Mouse (Mus musculus) limb, embryonic 12.5 days (tissue): ENCODE measurements at regions not wholly inside any gene's neighbourhood (a gene's known extent, or its start where the extent isn't known, plus 50 kb on each side); places are given as distances from the start of the nearest gene placed in this dataset.

ENCODE experiments used
- ATAC-seq: fragments of 200-750 bp; cut with Nextera tagmentation; 2 replicates; pipeline ENCODE4 v1.8.0; 2017; ENCODE audit warnings: low read depth, moderate TSS enrichment; ENCODE audit not compliant: insufficient number of reproducible peaks, insufficient read depth, low FRiP score, low TSS enrichment
- H3K27ac ChIP-seq: fragments of 300-500 bp; sonication (generic); 2 replicates; pipeline ENCODE4 v1.5.1; 2016; ENCODE audit warnings: mild to moderate bottlenecking, moderate library complexity
- H3K27me3 ChIP-seq: fragments of 300-500 bp; sonication (generic); 2 replicates; pipeline ENCODE4 v1.6.1; 2016; ENCODE audit warnings: mild to moderate bottlenecking, moderate library complexity
- H3K36me3 ChIP-seq: fragments of 300-500 bp; sonication (generic); 2 replicates; pipeline ENCODE4 v1.6.1; 2016; ENCODE audit warnings: mild to moderate bottlenecking, moderate library complexity
- H3K4me1 ChIP-seq: fragments of 300-500 bp; sonication (generic); replicated peaks from 2 replicates; pipeline ENCODE4 v1.6.1; 2016
- H3K4me2 ChIP-seq: fragments of 300-500 bp; sonication (generic); 2 replicates; pipeline ENCODE4 v1.6.1; 2016; ENCODE audit warnings: mild to moderate bottlenecking, moderate library complexity
- H3K4me3 ChIP-seq: fragments of 300-500 bp; sonication (generic); replicated peaks from 2 replicates; pipeline ENCODE4 v1.5.1; 2016; ENCODE audit warnings: mild to moderate bottlenecking
- H3K9ac ChIP-seq: fragments of 300-500 bp; sonication (generic); replicated peaks from 2 replicates; pipeline ENCODE4 v1.6.1; 2016; ENCODE audit warnings: mild to moderate bottlenecking, moderate library complexity
- H3K9me3 ChIP-seq: fragments of 300-500 bp; sonication (generic); 2 replicates; pipeline ENCODE4 v1.6.1; 2016; ENCODE audit warnings: mild to moderate bottlenecking, moderate library complexity
- whole genome bisulfite sequencing: fragments of 180-500 bp; shearing (Covaris S2); methylation state at CpG from one replicate; pipeline ENCODE4 v1.1.7; 2016; 5-methylcytosine and 5-hydroxymethylcytosine counted together

- ATAC-seq: no peak
- WGBS: 57% methylated on average over 5 of the region's 5 CpGs
These were observed 162.5 kb downstream of the Emp1 start for GRCm38 (mm10) chr6:135524886-135525285.

DNA sequence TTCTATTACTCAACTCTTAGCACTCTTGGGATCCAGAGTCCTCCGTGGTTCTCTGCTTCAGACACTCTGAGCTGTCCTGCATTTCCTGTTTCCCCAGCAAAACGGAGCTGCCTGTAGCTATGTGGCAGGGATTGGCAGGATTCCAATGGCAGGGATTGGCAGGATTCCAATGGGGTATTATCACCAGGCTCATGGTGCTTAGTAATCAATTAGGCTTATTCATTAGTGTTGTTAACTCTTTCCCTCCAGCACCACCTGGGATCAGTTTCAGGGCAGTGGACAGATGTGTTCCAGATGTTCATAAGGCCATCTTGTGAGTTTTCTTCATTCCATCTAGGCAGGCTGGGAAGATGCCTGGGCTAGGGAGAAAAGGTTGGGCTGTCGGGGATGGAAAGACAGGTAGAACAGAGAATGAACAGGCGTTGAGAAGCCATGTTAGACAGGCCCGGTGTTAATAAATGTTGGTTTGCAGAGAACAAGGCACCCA, 163.5 kb downstream of the Emp1 start:
- Histone ChIP-seq H3K4me3 (no peak overlapping the region), H3K36me3 (no peaks in the 10 kb centered on the region), H3K9ac (no peak overlapping the region), H3K27me3 (peaks cover 54% of the 10 kb centered on the region), H3K4me1 (peaks cover 26% of the 10 kb centered on the region), H3K27ac (no peak overlapping the region), H3K4me2 (peak overlapping the region; percentile 22), H3K9me3 (no peaks in the 10 kb centered on the region)
- 17% methylated on average over 5 of the region's 5 CpGs for WGBS
- peak; percentile 88 for ATAC-seq

More at GRCm38 (mm10) chr6:135524886-135525285, 162.5 kb downstream of the Emp1 start:
- H3K9ac ChIP-seq: no peak overlapping the region
- H3K36me3 ChIP-seq: no peaks in the 10 kb centered on the region
- no peak overlapping the region for H3K27ac ChIP-seq
- no peaks in the 10 kb centered on the region for H3K9me3 ChIP-seq
- no peak overlapping the region for H3K4me2 ChIP-seq
- H3K4me1 ChIP-seq: peaks cover 26% of the 10 kb centered on the region
- peaks cover 57% of the 10 kb centered on the region for H3K27me3 ChIP-seq
- no peak overlapping the region for H3K4me3 ChIP-seq

DNA sequence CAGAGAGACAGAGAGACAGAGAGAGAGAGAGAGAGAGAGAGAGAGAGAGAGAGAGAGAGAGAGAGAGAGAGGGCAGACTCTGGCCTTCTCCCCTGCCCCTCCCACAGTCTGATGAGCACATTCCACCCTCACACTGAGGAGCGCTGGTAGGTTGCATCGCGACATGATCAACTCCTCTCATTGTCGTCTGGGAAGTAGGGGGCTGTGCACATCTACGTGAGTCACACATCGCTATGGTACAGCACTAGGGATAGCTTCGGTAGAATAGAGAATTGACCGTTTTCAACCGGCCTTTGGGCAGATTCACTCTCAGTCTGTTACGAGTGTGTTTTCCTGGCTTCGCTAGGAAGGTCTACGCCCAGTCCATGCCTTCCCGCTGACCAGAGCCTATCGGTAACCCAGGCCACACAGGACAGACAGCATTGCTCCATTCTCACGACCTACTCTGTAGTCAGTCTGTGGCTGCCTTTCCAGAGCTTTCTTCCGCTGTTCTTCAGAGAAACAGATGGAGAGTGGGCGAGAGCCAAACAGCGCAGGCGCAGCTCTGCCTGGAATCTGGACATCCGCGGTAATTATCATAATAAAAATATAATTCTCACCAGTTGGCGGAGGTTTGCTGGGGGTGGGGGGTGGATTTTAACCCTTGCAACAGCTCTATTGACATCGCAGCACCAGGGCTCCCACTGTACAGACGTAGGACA, 164.3 kb downstream of the Emp1 start:
- peak; percentile 54; the same call in 1 of the 2 replicates for ATAC-seq
- Histone ChIP-seq H3K4me1 (peaks cover 26% of the 10 kb centered on the region), H3K36me3 (no peaks in the 10 kb centered on the region), H3K9me3 (no peaks in the 10 kb centered on the region), H3K9ac (no peak overlapping the region), H3K4me3 (no peak overlapping the region), H3K4me2 (no peak overlapping the region), H3K27me3 (peaks cover 54% of the 10 kb centered on the region), H3K27ac (no peak overlapping the region)
- WGBS: 80% methylated on average over 24 of the region's 24 CpGs

- H3K27ac ChIP-seq: no peak overlapping the region
- peaks cover 45% of the 10 kb centered on the region for H3K27me3 ChIP-seq
- no peak for ATAC-seq
- H3K9me3 ChIP-seq: no peaks in the 10 kb centered on the region
- H3K9ac ChIP-seq: no peak overlapping the region
- no peak overlapping the region for H3K4me2 ChIP-seq
- H3K4me1 ChIP-seq: peaks cover 26% of the 10 kb centered on the region
- H3K36me3 ChIP-seq: no peaks in the 10 kb centered on the region
- H3K4me3 ChIP-seq: no peak overlapping the region
- WGBS: 61% methylated on average over 4 of the region's 4 CpGs
These were observed 165.5 kb downstream of the Emp1 start for GRCm38 (mm10) chr6:135527879-135528278.

DNA sequence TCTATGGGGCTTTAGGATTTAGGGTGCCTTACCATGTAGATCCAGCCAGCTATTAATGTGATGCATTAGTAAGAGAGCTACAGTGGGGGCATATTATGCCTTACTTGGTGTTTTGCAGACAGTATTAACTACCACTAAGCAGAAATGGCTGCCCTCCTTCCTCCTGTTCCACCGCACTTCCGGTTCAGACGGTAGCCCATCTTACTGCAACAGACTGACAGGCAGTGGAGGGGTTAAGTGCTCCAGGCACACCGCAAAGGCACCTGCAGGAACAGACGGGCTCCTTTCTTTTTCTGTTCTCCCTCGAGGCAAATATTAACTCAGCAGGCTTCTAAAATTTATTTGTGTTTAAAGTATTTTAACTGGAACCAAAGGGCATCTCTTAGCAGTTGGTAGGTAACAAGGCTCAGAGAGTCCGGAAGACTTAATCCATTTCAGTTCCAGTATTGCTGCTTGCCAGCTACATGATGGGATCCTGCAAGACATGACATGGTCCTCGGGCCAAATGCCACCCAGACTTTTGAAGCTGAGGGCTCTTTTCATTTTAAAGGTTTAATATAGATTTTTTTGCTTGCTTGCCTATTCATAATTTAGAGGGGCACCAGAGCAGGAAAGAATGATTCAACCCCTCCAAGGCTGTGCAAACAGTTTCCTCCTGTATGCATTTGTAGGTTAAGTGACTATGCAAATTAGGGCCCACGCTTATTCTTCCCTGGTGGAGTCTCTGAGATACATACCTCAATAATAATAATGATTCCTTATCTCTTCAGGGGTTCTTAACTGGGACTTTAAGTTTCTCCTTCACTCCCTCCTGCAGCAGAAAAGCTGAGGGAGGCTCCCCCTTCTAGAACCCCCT, 177.7 kb downstream of the Emp1 start:
- no peaks in the 10 kb centered on the region for H3K9me3 ChIP-seq
- H3K4me1 ChIP-seq: peaks cover 16% of the 10 kb centered on the region
- ATAC-seq: no peak
- H3K27ac ChIP-seq: no peak overlapping the region; the same call in 1 of the 2 replicates
- H3K27me3 ChIP-seq: peaks cover 19% of the 10 kb centered on the region
- no peaks in the 10 kb centered on the region for H3K36me3 ChIP-seq
- H3K9ac ChIP-seq: no peak overlapping the region
- H3K4me3 ChIP-seq: no peak overlapping the region
- H3K4me2 ChIP-seq: no peak overlapping the region
- WGBS: 24% methylated on average over 9 of the region's 9 CpGs

- Histone ChIP-seq H3K4me1 (peaks cover 16% of the 10 kb centered on the region), H3K9ac (no peak overlapping the region), H3K27me3 (peaks cover 16% of the 10 kb centered on the region), H3K36me3 (no peaks in the 10 kb centered on the region), H3K4me3 (no peak overlapping the region), H3K4me2 (no peak overlapping the region), H3K9me3 (no peaks in the 10 kb centered on the region), H3K27ac (no peak overlapping the region)
- WGBS: 44% methylated on average over 5 of the region's 5 CpGs
- ATAC-seq: no peak
These were observed 179.2 kb downstream of the Emp1 start for GRCm38 (mm10) chr6:135541566-135541965.

DNA sequence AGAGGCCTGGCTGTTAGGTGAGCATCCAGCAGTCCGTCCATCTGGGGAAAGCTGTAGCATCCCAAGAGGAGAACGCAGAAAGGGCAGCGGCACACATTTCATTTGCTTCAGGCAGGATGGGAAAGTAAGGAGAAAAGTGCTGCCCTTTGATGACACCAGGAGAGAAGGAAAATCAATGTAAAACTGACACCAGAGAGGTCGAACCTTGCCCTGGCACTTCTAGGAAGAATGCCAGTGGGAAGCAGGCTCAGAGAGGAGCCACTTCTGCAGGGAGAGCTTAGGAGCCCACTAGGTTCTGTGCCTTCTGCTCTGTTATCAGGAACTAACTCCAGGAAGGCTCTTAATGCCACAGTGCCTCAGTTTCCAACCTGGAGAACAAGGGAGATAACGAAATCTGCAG, 180.0 kb downstream of the Emp1 start:
- H3K36me3 ChIP-seq: no peaks in the 10 kb centered on the region
- H3K27me3 ChIP-seq: peaks cover 16% of the 10 kb centered on the region
- no peak overlapping the region for H3K27ac ChIP-seq
- peaks cover 16% of the 10 kb centered on the region for H3K4me1 ChIP-seq
- ATAC-seq: no peak
- no peak overlapping the region for H3K4me3 ChIP-seq
- no peak overlapping the region for H3K4me2 ChIP-seq
- H3K9ac ChIP-seq: no peak overlapping the region
- WGBS: 70% methylated on average over 5 of the region's 5 CpGs
- H3K9me3 ChIP-seq: no peaks in the 10 kb centered on the region

GRCm38 (mm10) chr6:135543390-135543789, 181.0 kb downstream of the Emp1 start:
- H3K27ac ChIP-seq: no peak overlapping the region
- 80% methylated on average over 3 of the region's 3 CpGs for WGBS
- H3K4me1 ChIP-seq: peaks cover 16% of the 10 kb centered on the region
- H3K9ac ChIP-seq: no peak overlapping the region
- no peak overlapping the region for H3K4me3 ChIP-seq
- H3K4me2 ChIP-seq: no peak overlapping the region
- no peak for ATAC-seq
- H3K27me3 ChIP-seq: peaks cover 16% of the 10 kb centered on the region
- no peaks in the 10 kb centered on the region for H3K36me3 ChIP-seq
- H3K9me3 ChIP-seq: no peaks in the 10 kb centered on the region

DNA sequence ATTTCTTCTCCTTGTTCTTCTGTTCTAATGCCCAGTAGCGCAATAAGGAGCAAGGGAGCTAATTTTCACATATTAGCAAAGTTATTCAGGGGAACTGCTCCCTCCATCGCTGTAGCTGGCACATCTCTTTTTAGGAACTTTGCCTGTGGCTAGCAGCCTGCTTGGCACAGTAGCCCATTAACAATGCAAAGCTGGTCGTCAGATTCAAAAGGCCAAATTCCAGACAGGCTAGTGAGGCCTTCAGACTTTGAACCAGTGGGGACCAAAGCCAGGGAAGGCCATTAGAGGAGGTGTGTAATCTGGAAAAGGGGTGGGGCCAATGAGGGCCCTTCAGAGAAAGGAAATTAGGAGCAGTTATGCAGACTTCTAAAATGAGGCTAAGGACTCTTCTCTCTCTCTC, 181.5 kb downstream of the Emp1 start:
- ATAC-seq: no peak
- no peak overlapping the region for H3K9ac ChIP-seq

DNA sequence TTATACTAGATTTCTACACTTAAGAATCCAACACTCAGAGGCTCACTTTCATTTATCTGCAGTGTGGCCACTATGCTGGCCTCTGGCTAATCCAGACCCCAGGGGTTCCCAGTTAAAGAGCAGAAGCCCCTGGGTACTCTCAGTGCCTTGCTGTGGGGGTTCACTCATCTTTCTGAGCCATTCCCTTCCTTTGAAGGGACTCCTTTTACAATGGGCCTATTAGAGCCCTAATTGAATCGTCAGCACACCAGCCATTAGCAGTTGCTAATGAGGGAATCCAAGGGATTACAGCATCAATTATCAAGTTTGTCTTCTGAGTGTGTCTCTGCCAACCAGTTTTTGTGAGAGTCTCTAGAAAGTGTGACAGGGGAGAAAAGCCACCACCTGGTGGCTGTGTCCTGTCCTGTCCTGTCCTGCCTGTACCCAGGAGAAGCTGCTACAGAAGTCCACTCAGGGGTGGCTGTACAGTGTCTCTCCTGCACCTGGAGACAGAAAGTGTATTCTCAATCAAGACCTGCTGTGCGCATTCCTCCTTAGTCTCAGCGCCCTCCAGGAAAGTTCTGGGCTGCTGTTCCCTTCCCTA, 188.1 kb downstream of the Emp1 start:
- Histone ChIP-seq H3K4me1 (peaks cover 4% of the 10 kb centered on the region; the same call in 1 of the 2 replicates), H3K4me3 (no peak overlapping the region), H3K9me3 (no peaks in the 10 kb centered on the region), H3K36me3 (no peaks in the 10 kb centered on the region), H3K9ac (no peak overlapping the region), H3K27ac (no peak overlapping the region), H3K4me2 (no peak overlapping the region), H3K27me3 (no peaks in the 10 kb centered on the region)
- no peak for ATAC-seq
- 14% methylated on average over 3 of the region's 3 CpGs for WGBS

More for the DNA sequence above, 181.5 kb downstream of the Emp1 start:
- Histone ChIP-seq H3K4me1 (peaks cover 16% of the 10 kb centered on the region), H3K36me3 (no peaks in the 10 kb centered on the region), H3K27ac (no peak overlapping the region), H3K9me3 (no peaks in the 10 kb centered on the region), H3K4me2 (no peak overlapping the region), H3K4me3 (no peak overlapping the region), H3K27me3 (peaks cover 16% of the 10 kb centered on the region)
- WGBS: 40% methylated on average over 3 of the region's 3 CpGs

- H3K4me1 ChIP-seq: peaks cover 4% of the 10 kb centered on the region; the same call in 1 of the 2 replicates
- H3K36me3 ChIP-seq: no peaks in the 10 kb centered on the region
- no peaks in the 10 kb centered on the region for H3K9me3 ChIP-seq
- H3K27ac ChIP-seq: no peak overlapping the region
- ATAC-seq: no peak
- H3K9ac ChIP-seq: no peak overlapping the region
- no peaks in the 10 kb centered on the region for H3K27me3 ChIP-seq
- no peak overlapping the region for H3K4me2 ChIP-seq
- WGBS: 82% methylated on average over 3 of the region's 3 CpGs
- H3K4me3 ChIP-seq: no peak overlapping the region
These were observed 190.1 kb downstream of the Emp1 start for GRCm38 (mm10) chr6:135552396-135552795.
